Mouse (Mus musculus): ENCODE results near the gene Cgas. TPM values are rescaled to one million over a fixed set of nuclear protein-coding genes. Genes with fewer than 3 reads are reported as not detected.

The Cgas gene
- polyA plus RNA-seq, 1 experiment from 2014 or later = 0.72 TPM

- Histone ChIP-seq H3K27me3 (ENCODE audit: control insufficient read depth, insufficient read depth, low read length) (no peaks in the 10 kb centered on the region), H3K36me3 (ENCODE audit: control insufficient read depth, insufficient read depth, low read length) (peaks cover 29% of the 10 kb centered on the region), H3K4me3 (ENCODE audit: low read depth, low read length) (no peak overlapping the region), H3K9me3 (replicated peaks; ENCODE audit: control insufficient read depth, low read length) (no peaks in the 10 kb centered on the region), H3K9ac (ENCODE audit: low read depth, low read length) (no peak overlapping the region), H3K4me2 (no peak overlapping the region), H3K4me1 (ENCODE audit: control insufficient read depth, insufficient read depth, low read length) (no peaks in the 10 kb centered on the region), H3K27ac (ENCODE audit: low read depth, low read length) (no peak overlapping the region)
- WGBS (ENCODE audit: insufficient replicate concordance) = 84% methylated on average over 5 of the region's 5 CpGs
- no peak for ATAC-seq (replicated peaks; ENCODE audit: insufficient number of reproducible peaks, low FRiP score, low TSS enrichment)
Observed at GRCm38 (mm10) chr9:78474771-78475382, 31.8 kb upstream of the Cgas start.

- 80% methylated on average over 2 of the region's 2 CpGs for WGBS (ENCODE audit: insufficient replicate concordance)
- H3K27ac ChIP-seq (ENCODE audit: low read depth, low read length) = no peak overlapping the region
- no peaks in the 10 kb centered on the region for H3K27me3 ChIP-seq (ENCODE audit: control insufficient read depth, insufficient read depth, low read length)
- H3K4me1 ChIP-seq (ENCODE audit: control insufficient read depth, insufficient read depth, low read length) = no peaks in the 10 kb centered on the region
- no peak overlapping the region for H3K4me3 ChIP-seq (ENCODE audit: low read depth, low read length)
- peaks cover 27% of the 10 kb centered on the region for H3K36me3 ChIP-seq (ENCODE audit: control insufficient read depth, insufficient read depth, low read length)
- ATAC-seq (replicated peaks; ENCODE audit: insufficient number of reproducible peaks, low FRiP score, low TSS enrichment) = no peak
- no peaks in the 10 kb centered on the region for H3K9me3 ChIP-seq (replicated peaks; ENCODE audit: control insufficient read depth, low read length)
- no peak overlapping the region for H3K4me2 ChIP-seq
- H3K9ac ChIP-seq (ENCODE audit: low read depth, low read length) = no peak overlapping the region
Observed at GRCm38 (mm10) chr9:78474270-78474669, 31.2 kb upstream of the Cgas start.

GRCm38 (mm10) chr9:78473588-78473987 lies 30.6 kb upstream of the Cgas start:
- no peaks in the 10 kb centered on the region for H3K9me3 ChIP-seq (replicated peaks; ENCODE audit: control insufficient read depth, low read length)
- 84% methylated on average over 8 of the region's 8 CpGs for WGBS (ENCODE audit: insufficient replicate concordance)
- no peaks in the 10 kb centered on the region for H3K27me3 ChIP-seq (ENCODE audit: control insufficient read depth, insufficient read depth, low read length)
- no peak overlapping the region for H3K4me3 ChIP-seq (ENCODE audit: low read depth, low read length)
- H3K36me3 ChIP-seq (ENCODE audit: control insufficient read depth, insufficient read depth, low read length) = peaks cover 27% of the 10 kb centered on the region
- no peak overlapping the region for H3K4me2 ChIP-seq
- no peak overlapping the region for H3K9ac ChIP-seq (ENCODE audit: low read depth, low read length)
- ATAC-seq (replicated peaks; ENCODE audit: insufficient number of reproducible peaks, low FRiP score, low TSS enrichment) = no peak
- no peaks in the 10 kb centered on the region for H3K4me1 ChIP-seq (ENCODE audit: control insufficient read depth, insufficient read depth, low read length)
- H3K27ac ChIP-seq (ENCODE audit: low read depth, low read length) = no peak overlapping the region

DNA sequence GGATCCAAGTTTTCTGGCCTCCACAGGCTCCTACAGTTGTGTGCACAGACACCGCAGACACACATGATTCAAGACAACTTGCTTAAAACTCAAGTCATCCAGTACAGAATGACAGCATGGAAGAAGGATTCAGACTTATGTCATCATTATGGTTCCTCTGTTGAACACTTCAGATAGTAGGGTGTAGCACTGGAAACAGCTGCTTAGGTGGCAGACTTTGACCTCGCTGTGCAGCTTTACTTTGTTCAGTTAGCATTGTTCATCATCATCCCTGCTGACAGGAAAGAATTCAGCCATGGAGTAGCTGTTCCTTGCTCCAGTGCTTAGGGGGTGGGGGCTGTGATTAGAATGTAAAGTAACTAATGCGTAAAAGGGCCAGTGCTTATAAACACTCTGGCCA lies 22.7 kb upstream of the Cgas start:
- no peaks in the 10 kb centered on the region for H3K9me3 ChIP-seq (replicated peaks; ENCODE audit: control insufficient read depth, low read length)
- H3K4me3 ChIP-seq (ENCODE audit: low read depth, low read length) = no peak overlapping the region
- no peak overlapping the region for H3K27ac ChIP-seq (ENCODE audit: low read depth, low read length)
- ATAC-seq (replicated peaks; ENCODE audit: insufficient number of reproducible peaks, low FRiP score, low TSS enrichment) = no peak
- no peaks in the 10 kb centered on the region for H3K27me3 ChIP-seq (ENCODE audit: control insufficient read depth, insufficient read depth, low read length)
- no peak overlapping the region for H3K4me2 ChIP-seq
- H3K4me1 ChIP-seq (ENCODE audit: control insufficient read depth, insufficient read depth, low read length) = no peaks in the 10 kb centered on the region
- H3K36me3 ChIP-seq (ENCODE audit: control insufficient read depth, insufficient read depth, low read length) = peaks cover 40% of the 10 kb centered on the region
- WGBS (ENCODE audit: insufficient replicate concordance) = 86% methylated on average over 3 of the region's 3 CpGs
- H3K9ac ChIP-seq (ENCODE audit: low read depth, low read length) = no peak overlapping the region

GRCm38 (mm10) chr9:78463337-78463736 lies 20.3 kb upstream of the Cgas start:
- Histone ChIP-seq H3K4me2 (no peak overlapping the region), H3K27me3 (ENCODE audit: control insufficient read depth, insufficient read depth, low read length) (no peaks in the 10 kb centered on the region), H3K36me3 (ENCODE audit: control insufficient read depth, insufficient read depth, low read length) (peaks cover 39% of the 10 kb centered on the region), H3K4me3 (ENCODE audit: low read depth, low read length) (no peak overlapping the region), H3K4me1 (ENCODE audit: control insufficient read depth, insufficient read depth, low read length) (no peaks in the 10 kb centered on the region), H3K9ac (ENCODE audit: low read depth, low read length) (no peak overlapping the region), H3K9me3 (replicated peaks; ENCODE audit: control insufficient read depth, low read length) (no peaks in the 10 kb centered on the region), H3K27ac (ENCODE audit: low read depth, low read length) (no peak overlapping the region)
- WGBS (ENCODE audit: insufficient replicate concordance) = 81% methylated on average over 4 of the region's 4 CpGs
- no peak for ATAC-seq (replicated peaks; ENCODE audit: insufficient number of reproducible peaks, low FRiP score, low TSS enrichment)

DNA sequence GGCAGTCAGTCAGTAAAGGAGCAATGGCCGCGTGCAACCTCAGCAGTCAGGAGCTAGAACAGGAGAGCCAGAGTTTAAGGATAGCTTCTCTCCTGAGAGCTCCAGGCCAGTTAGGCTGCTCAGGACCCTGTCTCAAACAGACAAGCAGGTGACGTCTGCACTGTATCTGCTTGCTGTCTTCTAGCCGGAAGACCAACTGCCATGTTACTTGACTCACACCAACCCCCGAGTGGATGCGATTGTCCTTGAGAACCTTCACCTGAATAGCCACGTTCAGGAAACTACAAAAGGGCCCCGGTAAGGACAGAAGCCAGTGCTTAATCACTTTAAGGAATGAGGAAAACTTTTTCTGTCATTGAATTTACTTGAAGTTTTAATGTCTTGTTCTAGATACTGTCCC lies 14.0 kb upstream of the Cgas start:
- 82% methylated on average over 8 of the region's 8 CpGs for WGBS (ENCODE audit: insufficient replicate concordance)
- Histone ChIP-seq H3K9me3 (replicated peaks; ENCODE audit: control insufficient read depth, low read length) (no peaks in the 10 kb centered on the region), H3K4me2 (no peak overlapping the region), H3K27ac (ENCODE audit: low read depth, low read length) (no peak overlapping the region), H3K36me3 (ENCODE audit: control insufficient read depth, insufficient read depth, low read length) (peaks cover 36% of the 10 kb centered on the region), H3K4me1 (ENCODE audit: control insufficient read depth, insufficient read depth, low read length) (no peaks in the 10 kb centered on the region), H3K27me3 (ENCODE audit: control insufficient read depth, insufficient read depth, low read length) (no peaks in the 10 kb centered on the region), H3K4me3 (ENCODE audit: low read depth, low read length) (no peak overlapping the region), H3K9ac (ENCODE audit: low read depth, low read length) (no peak overlapping the region)
- ATAC-seq (replicated peaks; ENCODE audit: insufficient number of reproducible peaks, low FRiP score, low TSS enrichment) = no peak

DNA sequence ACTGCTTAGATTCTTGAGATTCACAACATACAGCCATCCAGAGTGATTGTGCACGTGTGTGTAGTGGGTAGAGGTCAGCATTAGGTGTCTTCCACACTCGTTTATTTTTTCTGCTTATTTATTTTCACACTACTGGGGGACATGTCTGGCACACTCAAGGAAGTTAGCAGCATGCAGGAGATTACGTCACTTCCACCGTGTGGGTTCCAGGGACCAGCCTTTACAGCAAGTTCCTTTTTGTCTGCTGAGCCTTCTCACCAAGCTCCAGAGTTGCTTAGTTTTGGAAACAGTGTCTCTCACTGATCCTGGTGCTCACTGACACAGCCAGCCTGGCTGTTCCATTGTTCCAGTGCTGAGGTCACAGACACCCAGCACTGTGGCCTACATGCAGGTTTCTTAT lies 8.3 kb upstream of the Cgas start:
- H3K27me3 ChIP-seq (ENCODE audit: control insufficient read depth, insufficient read depth, low read length) = 0 out of 2 replicates have a peak, but pooled peaks cover 4% of the 10 kb centered on the region
- H3K36me3 ChIP-seq (ENCODE audit: control insufficient read depth, insufficient read depth, low read length) = peaks cover 11% of the 10 kb centered on the region
- 74% methylated on average over 4 of the region's 4 CpGs for WGBS (ENCODE audit: insufficient replicate concordance)
- no peak overlapping the region for H3K27ac ChIP-seq (ENCODE audit: low read depth, low read length)
- no peak overlapping the region for H3K4me3 ChIP-seq (ENCODE audit: low read depth, low read length)
- no peaks in the 10 kb centered on the region for H3K9me3 ChIP-seq (replicated peaks; ENCODE audit: control insufficient read depth, low read length)
- no peak overlapping the region for H3K4me2 ChIP-seq
- no peak for ATAC-seq (replicated peaks; ENCODE audit: insufficient number of reproducible peaks, low FRiP score, low TSS enrichment)
- H3K4me1 ChIP-seq (ENCODE audit: control insufficient read depth, insufficient read depth, low read length) = peaks cover 6% of the 10 kb centered on the region; the same call in 1 of the 2 replicates
- H3K9ac ChIP-seq (ENCODE audit: low read depth, low read length) = no peak overlapping the region

DNA sequence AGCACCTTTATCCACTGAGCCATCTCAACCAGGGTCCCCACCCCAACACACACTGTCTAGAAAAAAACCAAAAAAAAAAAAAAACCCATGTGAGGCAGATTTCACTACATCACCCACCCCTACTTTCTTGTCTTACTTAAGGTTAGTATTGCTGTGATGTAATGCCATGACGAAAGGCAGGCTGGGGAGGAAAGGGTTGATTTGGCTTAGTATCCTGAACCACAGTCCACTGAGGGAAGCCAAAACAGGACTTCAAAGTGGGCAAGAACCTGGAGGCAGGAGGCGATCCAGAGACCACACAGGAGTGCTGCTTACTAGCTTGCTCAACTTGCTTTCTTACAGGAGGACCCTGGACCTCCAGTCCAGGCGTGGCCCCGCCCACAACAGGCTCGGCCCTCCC lies 7.4 kb upstream of the Cgas start:
- H3K4me1 ChIP-seq (ENCODE audit: control insufficient read depth, insufficient read depth, low read length) = peaks cover 6% of the 10 kb centered on the region; the same call in 1 of the 2 replicates
- no peak for ATAC-seq (replicated peaks; ENCODE audit: insufficient number of reproducible peaks, low FRiP score, low TSS enrichment)
- H3K4me3 ChIP-seq (ENCODE audit: low read depth, low read length) = no peak overlapping the region
- H3K36me3 ChIP-seq (ENCODE audit: control insufficient read depth, insufficient read depth, low read length) = peaks cover 11% of the 10 kb centered on the region
- 74% methylated on average over 5 of the region's 5 CpGs for WGBS (ENCODE audit: insufficient replicate concordance)
- no peak overlapping the region for H3K27ac ChIP-seq (ENCODE audit: low read depth, low read length)
- H3K9ac ChIP-seq (ENCODE audit: low read depth, low read length) = no peak overlapping the region
- peaks cover 11% of the 10 kb centered on the region; the same call in 1 of the 2 replicates for H3K27me3 ChIP-seq (ENCODE audit: control insufficient read depth, insufficient read depth, low read length)
- H3K4me2 ChIP-seq = no peak overlapping the region
- H3K9me3 ChIP-seq (replicated peaks; ENCODE audit: control insufficient read depth, low read length) = no peaks in the 10 kb centered on the region
